Mouse (Mus musculus) hindbrain, postnatal 0 days (tissue): Measurements from ENCODE around the gene Tspan18. TPM values are rescaled to one million over a fixed set of nuclear protein-coding genes. Genes with fewer than 3 reads are reported as not detected.

Source experiments
- ATAC-seq: fragments of 200-750 bp; cut with Nextera tagmentation; 2 replicates; pipeline ENCODE4 v1.8.0; 2017; ENCODE audit warnings: mild to moderate bottlenecking, moderate TSS enrichment, moderate library complexity
- DNase-seq: peaks from one replicate; pipeline ENCODE4 v3.0.0-alpha.2; 2015; ENCODE audit warnings: low spot score
- H3K27ac ChIP-seq: fragments of 300-500 bp; sonication (generic); 2 replicates; pipeline ENCODE4 v1.5.1; 2014; ENCODE audit warnings: mild to moderate bottlenecking
- H3K27me3 ChIP-seq: fragments of 300-500 bp; sonication (generic); 2 replicates; pipeline ENCODE4 v1.6.1; 2014; ENCODE audit warnings: low read length, mixed read lengths; ENCODE audit not compliant: insufficient read depth
- H3K36me3 ChIP-seq: fragments of 300-500 bp; sonication (generic); 2 replicates; pipeline ENCODE4 v1.6.1; 2014; ENCODE audit warnings: low read length, mixed read lengths; ENCODE audit not compliant: insufficient read depth
- H3K4me1 ChIP-seq: fragments of 300-500 bp; sonication (generic); 2 replicates; pipeline ENCODE4 v1.6.1; 2014; ENCODE audit warnings: antibody characterized with exemption, low read length, mixed read lengths; ENCODE audit not compliant: insufficient read depth
- H3K4me2 ChIP-seq: fragments of 300-500 bp; sonication (generic); 2 replicates; pipeline ENCODE4 v1.6.1; 2014; ENCODE audit warnings: low read depth, mild to moderate bottlenecking, low read length, moderate library complexity, mixed read lengths
- H3K4me3 ChIP-seq: fragments of 300-500 bp; sonication (generic); 2 replicates; pipeline ENCODE4 v1.5.1; 2014; ENCODE audit warnings: low read length
- H3K9ac ChIP-seq: fragments of 300-500 bp; sonication (generic); replicated peaks from 2 replicates; pipeline ENCODE4 v1.6.1; 2014; ENCODE audit warnings: mild to moderate bottlenecking, low read length, moderate library complexity, mixed read lengths
- H3K9me3 ChIP-seq: fragments of 300-500 bp; sonication (generic); 2 replicates; pipeline ENCODE4 v1.6.1; 2016; ENCODE audit warnings: low read length, mixed read lengths
- CTCF ChIP-seq: IDR thresholded peaks from 2 replicates; pipeline ENCODE4 v1.5.1; 2016; ENCODE audit warnings: antibody characterized with exemption, control low read depth, low read depth
- WGBS: fragments of 180-500 bp; shearing (Covaris S2); extraction: QIAGEN DNeasy Blood & Tissue Kit; methylation state at CpG from one replicate; pipeline ENCODE4 v1.1.7; 2014; 5-methylcytosine and 5-hydroxymethylcytosine counted together
- polyA plus RNA-seq: library from polyadenylated mRNA; unstranded; fragments of >200 nt; fragmentation: Nextera tagmentation; extraction: Ambion mirVana; gene quantifications from 2 replicates; pipeline ENCODE4 v1.2.1, GENCODE M21; 2015
- total RNA-seq: library from RNA; depleted of rRNA; stranded (reverse); fragments of >200 nt; gene quantifications from 2 replicates; pipeline ENCODE4 v1.2.3, GENCODE M21; 2014; rRNA removed

Gene Tspan18
- 23.5 and 26.2 TPM in 2 replicates for total RNA-seq
- polyA plus RNA-seq: 11.1 and 12.3 TPM in 2 replicates

DNA sequence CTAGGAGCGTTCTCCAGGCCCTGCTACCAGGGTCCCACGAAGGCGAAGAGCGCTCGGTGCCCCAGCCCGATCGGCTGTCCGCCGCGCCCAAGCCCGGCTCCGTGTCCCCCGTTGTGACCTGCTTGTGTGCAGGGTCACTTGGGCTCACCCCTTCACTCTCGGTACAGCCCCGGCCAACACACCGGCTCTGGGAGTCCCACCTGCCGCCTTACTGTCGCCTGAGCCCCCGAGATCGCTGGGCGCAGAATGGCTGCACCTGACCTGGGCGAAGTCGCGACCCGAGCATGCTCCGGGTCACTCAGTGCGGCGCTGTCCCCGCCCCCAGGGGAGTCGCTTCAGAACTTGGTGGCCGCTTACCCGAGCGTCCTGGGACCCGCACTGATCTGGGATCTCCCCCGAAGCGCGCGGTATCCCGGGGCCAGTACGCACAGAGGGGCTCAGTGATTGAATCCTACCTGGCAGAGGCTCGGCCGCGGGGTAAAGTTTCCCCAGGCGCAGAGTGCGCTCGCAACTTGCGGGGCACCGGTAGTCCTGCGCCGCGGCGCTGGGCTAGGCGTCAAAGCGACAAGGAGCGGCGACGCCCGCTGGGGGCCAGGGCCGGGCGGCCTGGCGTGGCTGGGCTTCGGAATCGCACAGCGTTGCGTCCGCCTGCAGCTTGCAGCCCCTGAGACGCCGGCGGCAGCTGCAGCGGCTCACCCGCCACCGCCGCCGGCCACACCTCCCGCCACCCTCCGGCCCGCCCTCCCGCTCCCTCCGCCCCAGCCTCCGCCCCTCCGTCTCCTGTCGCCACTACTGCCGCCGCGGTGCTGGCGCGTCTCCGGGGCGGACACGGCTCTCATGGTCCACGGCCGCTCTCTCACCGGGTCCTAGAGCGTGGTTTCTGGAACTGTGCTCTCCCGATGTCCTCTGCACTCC is at the start of gene Tspan18:
Gene Tspan18, minus strand, starts transcription at position 689 of the 915 bp plus-strand sequence.
- ATAC-seq: peak; percentile 87
- no peaks in the 10 kb centered on the region for H3K9me3 ChIP-seq
- peak; percentile 82 for DNase-seq
- peak within 1 kb of the TSS; percentile 57 for H3K9ac ChIP-seq
- WGBS: under 1% methylated on average over 79 of the region's 95 CpGs
- H3K4me3 ChIP-seq: peak within 1 kb of the TSS; percentile 47
- no peak for TF ChIP-seq CTCF
- no peaks in the 10 kb centered on the region for H3K27me3 ChIP-seq
- peak within 1 kb of the TSS; percentile 100 for H3K4me2 ChIP-seq
- peak within 1 kb of the TSS; percentile 52; the same call in 1 of the 2 replicates for H3K27ac ChIP-seq
- peaks cover 3% of the 10 kb centered on the region; the same call in 1 of the 2 replicates for H3K4me1 ChIP-seq
- H3K36me3 ChIP-seq: no peaks in the 10 kb centered on the region

DNA sequence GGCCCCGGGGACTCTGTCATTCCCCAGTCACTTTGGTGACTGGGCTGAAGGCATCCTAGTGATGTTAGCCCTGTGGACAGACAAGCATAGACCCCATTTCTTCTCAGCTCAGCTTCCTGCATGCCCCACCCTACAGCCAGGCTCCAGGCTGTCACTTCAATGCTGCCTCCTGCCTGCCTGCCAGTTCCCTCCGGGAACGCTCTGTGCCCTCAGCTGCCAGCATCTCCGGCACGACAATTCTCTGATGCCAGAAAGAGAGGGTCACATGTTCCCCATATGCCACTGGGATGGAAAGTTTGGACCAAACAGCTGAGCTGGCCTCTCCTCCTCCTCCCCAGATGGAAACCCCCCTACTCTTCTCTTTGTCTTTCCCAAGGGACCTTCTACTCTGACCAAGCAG is 49.5 kb upstream of the Tspan18 start:
- no peaks in the 10 kb centered on the region for H3K4me1 ChIP-seq
- H3K27me3 ChIP-seq: no peaks in the 10 kb centered on the region
- H3K9me3 ChIP-seq: no peaks in the 10 kb centered on the region
- 0 out of 2 replicates have a peak, but pooled peaks have one; percentile 12 for TF ChIP-seq CTCF
- no peaks in the 10 kb centered on the region for H3K36me3 ChIP-seq
- H3K27ac ChIP-seq: no peak overlapping the region
- H3K4me2 ChIP-seq: no peak overlapping the region
- H3K4me3 ChIP-seq: no peak overlapping the region
- no peak overlapping the region for H3K9ac ChIP-seq
- DNase-seq (peak; percentile 59), ATAC-seq (peak; percentile 52)
- 38% methylated on average over 5 of the region's 5 CpGs for WGBS

DNA sequence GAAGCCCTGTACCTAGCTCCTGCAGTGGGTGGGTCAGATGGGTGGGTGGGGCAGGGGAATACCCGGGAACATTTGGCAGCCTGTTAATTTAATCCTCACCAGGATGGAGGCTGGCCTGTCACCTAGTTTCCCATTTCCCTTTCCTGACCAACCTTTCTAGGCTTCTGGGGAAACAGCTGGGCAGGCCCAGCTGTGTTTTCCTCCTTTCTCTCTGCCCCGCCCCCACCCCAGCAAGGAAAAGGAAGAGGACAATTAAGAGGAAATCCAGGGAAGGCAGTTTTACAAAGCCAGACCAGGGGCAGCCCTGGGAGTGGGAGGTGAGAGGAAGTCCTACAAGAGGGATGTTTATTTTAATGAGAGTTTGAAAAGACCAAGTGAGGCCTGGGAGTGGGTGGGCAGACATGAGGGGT is 46.4 kb upstream of the Tspan18 start:
- Histone ChIP-seq H3K4me1 (no peaks in the 10 kb centered on the region), H3K9ac (no peak overlapping the region), H3K27ac (no peak overlapping the region), H3K27me3 (no peaks in the 10 kb centered on the region), H3K4me2 (no peak overlapping the region), H3K9me3 (no peaks in the 10 kb centered on the region), H3K36me3 (no peaks in the 10 kb centered on the region), H3K4me3 (no peak overlapping the region)
- WGBS: 50% methylated on average over 1 of the region's 2 CpGs
- DNase-seq (no peak), ATAC-seq (no peak)
- no peak for TF ChIP-seq CTCF

DNA sequence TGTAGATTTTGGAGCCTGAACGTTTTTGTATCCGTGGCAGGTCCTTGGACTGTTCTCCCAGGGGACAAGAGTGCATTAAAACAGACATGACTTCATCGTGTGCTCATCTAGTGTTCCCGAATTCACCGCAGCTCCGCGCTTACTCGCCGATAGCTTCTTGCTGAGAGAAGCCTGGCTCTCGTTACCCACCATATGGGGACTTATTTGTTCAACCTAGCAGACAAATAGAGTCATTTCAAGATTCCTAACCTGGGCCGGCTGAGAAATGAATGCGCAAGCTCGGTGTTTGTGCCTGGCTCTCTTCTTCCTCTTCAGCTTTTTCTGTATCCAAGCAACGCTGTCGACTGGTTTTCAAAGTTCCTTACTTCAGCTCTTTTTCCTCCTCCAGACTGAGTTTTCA is 43.5 kb upstream of the Tspan18 start:
- Histone ChIP-seq H3K4me3 (no peak overlapping the region), H3K4me1 (no peaks in the 10 kb centered on the region), H3K9ac (no peak overlapping the region; the same call in 1 of the 2 replicates), H3K4me2 (peak overlapping the region; percentile 14; the same call in 1 of the 2 replicates), H3K36me3 (no peaks in the 10 kb centered on the region), H3K9me3 (no peaks in the 10 kb centered on the region), H3K27me3 (no peaks in the 10 kb centered on the region), H3K27ac (no peak overlapping the region; the same call in 1 of the 2 replicates)
- DNase-seq (peak; percentile 71), ATAC-seq (peak; percentile 64)
- no peak for TF ChIP-seq CTCF
- WGBS: 30% methylated on average over 15 of the region's 15 CpGs

DNA sequence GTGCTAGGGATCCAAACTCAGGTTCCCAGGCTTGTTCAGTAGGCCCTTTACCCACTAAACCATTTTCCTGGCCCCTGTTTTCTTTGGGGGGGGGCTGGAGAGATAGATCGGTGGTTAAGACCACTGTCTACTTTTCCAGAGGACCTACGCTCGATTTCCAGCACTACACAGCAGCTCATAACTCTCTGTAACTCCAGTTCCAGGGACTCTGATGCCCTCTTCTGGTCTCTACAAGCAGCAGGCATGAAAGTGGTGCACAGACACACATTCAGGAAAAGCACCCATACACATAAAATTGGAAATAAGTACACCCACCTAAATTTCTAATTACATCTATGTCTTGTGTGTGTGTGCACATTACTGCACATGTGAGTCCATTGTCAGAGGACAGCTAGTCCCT is 42.9 kb upstream of the Tspan18 start:
- Histone ChIP-seq H3K9me3 (no peaks in the 10 kb centered on the region), H3K36me3 (no peaks in the 10 kb centered on the region), H3K4me3 (no peak overlapping the region), H3K4me1 (no peaks in the 10 kb centered on the region), H3K27me3 (no peaks in the 10 kb centered on the region), H3K9ac (no peak overlapping the region), H3K4me2 (no peak overlapping the region), H3K27ac (no peak overlapping the region)
- DNase-seq (no peak), ATAC-seq (no peak)
- 0 out of 2 replicates have a peak, but pooled peaks have one; percentile 11 for TF ChIP-seq CTCF
- WGBS: 96% methylated on average over 3 of the region's 3 CpGs

DNA sequence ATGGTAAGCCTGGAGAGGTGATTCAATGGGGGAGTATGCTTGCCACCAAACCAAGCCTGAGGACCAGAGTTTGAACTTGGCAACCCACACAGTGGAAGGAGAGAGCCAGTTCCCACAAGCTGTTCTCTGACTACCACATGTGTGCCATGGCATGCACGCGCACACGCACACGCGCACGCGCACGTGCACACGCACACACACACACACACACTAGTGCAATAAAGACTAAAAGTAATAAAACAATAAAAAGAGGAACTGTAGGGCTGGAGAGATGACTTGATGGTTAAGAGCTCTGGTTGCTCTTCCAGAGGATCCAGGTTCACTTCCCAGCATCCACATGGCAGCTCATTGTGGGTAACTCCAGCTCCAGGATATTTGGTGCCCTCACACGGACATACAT is 38.6 kb upstream of the Tspan18 start:
- no peak for TF ChIP-seq CTCF
- no peak overlapping the region for H3K4me2 ChIP-seq
- no peak overlapping the region for H3K9ac ChIP-seq
- H3K36me3 ChIP-seq: no peaks in the 10 kb centered on the region
- no peak overlapping the region for H3K27ac ChIP-seq
- no peak for DNase-seq
- no peaks in the 10 kb centered on the region for H3K9me3 ChIP-seq
- H3K4me3 ChIP-seq: no peak overlapping the region
- H3K27me3 ChIP-seq: no peaks in the 10 kb centered on the region
- 82% methylated on average over 10 of the region's 10 CpGs for WGBS
- H3K4me1 ChIP-seq: no peaks in the 10 kb centered on the region; the same call in 1 of the 2 replicates
- ATAC-seq: peak; percentile 28; the same call in 1 of the 2 replicates
